Mouse (Mus musculus): Measurements from ENCODE around the gene Vmac. TPM values are rescaled to one million over a fixed set of nuclear protein-coding genes. Genes with fewer than 3 reads are reported as not detected.

The Vmac gene
- polyA plus RNA-seq, 1 experiment from 2014 or later, result 18.2 TPM

DNA sequence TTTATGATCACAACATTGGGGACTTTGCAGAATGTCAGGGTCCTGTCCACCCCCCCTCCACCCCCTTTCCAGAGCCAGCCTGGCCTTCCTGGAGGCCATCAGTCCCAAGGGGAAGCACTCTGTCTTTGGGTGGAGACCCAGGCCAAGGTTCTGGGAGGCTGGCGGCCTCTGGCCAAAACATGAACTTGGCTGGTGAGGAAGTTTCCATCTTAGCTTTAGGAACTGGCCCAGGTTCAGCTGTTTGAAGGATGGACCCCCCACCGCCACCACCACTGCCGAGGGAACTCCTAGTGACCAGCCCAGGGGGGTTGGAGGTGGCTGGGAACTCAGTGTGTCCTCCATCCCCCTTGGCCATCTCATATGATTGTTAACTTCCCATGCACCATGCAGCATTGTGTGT, 43.3 kb upstream of the Vmac start:
- WGBS, result 62% methylated on average over 3 of the region's 3 CpGs
- Histone ChIP-seq H3K36me3 (ENCODE audit: control insufficient read depth, insufficient read depth, low read length) (no peaks in the 10 kb centered on the region), H3K27me3 (ENCODE audit: control insufficient read depth, insufficient read depth, low read depth, low read length) (peaks cover 11% of the 10 kb centered on the region), H3K9ac (ENCODE audit: low read length) (no peak overlapping the region), H3K27ac (ENCODE audit: low read length) (no peak overlapping the region), H3K4me3 (ENCODE audit: low read length) (no peak overlapping the region), H3K4me2 (ENCODE audit: low read depth, low read length) (no peak overlapping the region), H3K4me1 (replicated peaks; ENCODE audit: control insufficient read depth, insufficient read depth, low read length) (peaks cover 28% of the 10 kb centered on the region), H3K9me3 (ENCODE audit: control insufficient read depth, low read length) (no peaks in the 10 kb centered on the region)
- ATAC-seq (ENCODE audit: low read depth), result no peak

DNA sequence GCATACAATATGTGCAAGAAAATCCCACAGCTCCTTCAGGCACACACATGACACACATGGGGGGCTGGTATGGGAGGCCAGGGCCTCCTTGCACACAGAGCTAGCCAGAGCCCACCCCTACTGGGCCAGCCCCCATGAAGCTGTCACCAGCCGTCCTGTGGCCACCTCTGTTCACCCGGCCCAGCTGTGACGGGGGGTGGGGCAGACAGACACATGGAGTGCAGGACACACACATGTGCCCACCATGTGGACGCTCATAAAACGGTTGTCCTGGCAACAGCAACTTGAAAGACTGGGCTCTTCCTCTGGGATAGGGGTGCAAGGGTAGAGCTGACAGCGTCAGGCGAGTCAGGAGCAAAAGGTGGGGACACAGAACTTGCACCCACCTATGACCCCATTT, 41.4 kb upstream of the Vmac start:
- Histone ChIP-seq H3K9ac (ENCODE audit: low read length) (no peak overlapping the region), H3K4me3 (ENCODE audit: low read length) (no peak overlapping the region), H3K27me3 (ENCODE audit: control insufficient read depth, insufficient read depth, low read depth, low read length) (peaks cover 27% of the 10 kb centered on the region), H3K27ac (ENCODE audit: low read length) (no peak overlapping the region), H3K36me3 (ENCODE audit: control insufficient read depth, insufficient read depth, low read length) (no peaks in the 10 kb centered on the region), H3K4me1 (replicated peaks; ENCODE audit: control insufficient read depth, insufficient read depth, low read length) (peaks cover 28% of the 10 kb centered on the region), H3K9me3 (ENCODE audit: control insufficient read depth, low read length) (no peaks in the 10 kb centered on the region), H3K4me2 (ENCODE audit: low read depth, low read length) (no peak overlapping the region)
- WGBS, result 42% methylated on average over 7 of the region's 7 CpGs
- ATAC-seq (ENCODE audit: low read depth), result no peak

DNA sequence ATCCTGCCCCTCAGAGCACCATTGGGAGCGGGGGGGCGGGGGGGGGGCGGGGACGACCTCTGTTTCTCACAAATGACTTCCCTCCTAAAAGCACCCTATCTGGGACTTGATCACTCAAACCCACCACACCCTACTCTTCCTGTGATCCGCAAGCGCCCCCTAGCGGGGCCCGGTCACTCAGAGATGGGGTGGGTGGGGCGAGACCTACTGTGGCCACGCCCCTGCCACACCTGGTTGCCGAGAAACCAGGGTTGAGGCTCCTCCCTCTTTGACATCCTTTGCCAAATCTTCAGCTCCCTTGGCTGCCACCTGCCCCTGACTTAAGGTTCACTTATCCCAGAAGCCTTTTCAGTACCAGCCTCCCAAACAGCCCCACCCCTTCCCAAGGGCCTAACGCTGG, 40.3 kb upstream of the Vmac start:
- H3K9me3 ChIP-seq (ENCODE audit: control insufficient read depth, low read length), result no peaks in the 10 kb centered on the region
- no peak overlapping the region for H3K9ac ChIP-seq (ENCODE audit: low read length)
- H3K36me3 ChIP-seq (ENCODE audit: control insufficient read depth, insufficient read depth, low read length), result no peaks in the 10 kb centered on the region
- H3K4me1 ChIP-seq (replicated peaks; ENCODE audit: control insufficient read depth, insufficient read depth, low read length), result peaks cover 37% of the 10 kb centered on the region
- ATAC-seq (ENCODE audit: low read depth), result peak; percentile 15; the same call in 1 of the 2 replicates
- H3K4me2 ChIP-seq (ENCODE audit: low read depth, low read length), result peak overlapping the region; percentile 99
- peaks cover 38% of the 10 kb centered on the region for H3K27me3 ChIP-seq (ENCODE audit: control insufficient read depth, insufficient read depth, low read depth, low read length)
- WGBS, result 8% methylated on average over 12 of the region's 12 CpGs
- H3K4me3 ChIP-seq (ENCODE audit: low read length), result no peak overlapping the region
- H3K27ac ChIP-seq (ENCODE audit: low read length), result no peak overlapping the region

DNA sequence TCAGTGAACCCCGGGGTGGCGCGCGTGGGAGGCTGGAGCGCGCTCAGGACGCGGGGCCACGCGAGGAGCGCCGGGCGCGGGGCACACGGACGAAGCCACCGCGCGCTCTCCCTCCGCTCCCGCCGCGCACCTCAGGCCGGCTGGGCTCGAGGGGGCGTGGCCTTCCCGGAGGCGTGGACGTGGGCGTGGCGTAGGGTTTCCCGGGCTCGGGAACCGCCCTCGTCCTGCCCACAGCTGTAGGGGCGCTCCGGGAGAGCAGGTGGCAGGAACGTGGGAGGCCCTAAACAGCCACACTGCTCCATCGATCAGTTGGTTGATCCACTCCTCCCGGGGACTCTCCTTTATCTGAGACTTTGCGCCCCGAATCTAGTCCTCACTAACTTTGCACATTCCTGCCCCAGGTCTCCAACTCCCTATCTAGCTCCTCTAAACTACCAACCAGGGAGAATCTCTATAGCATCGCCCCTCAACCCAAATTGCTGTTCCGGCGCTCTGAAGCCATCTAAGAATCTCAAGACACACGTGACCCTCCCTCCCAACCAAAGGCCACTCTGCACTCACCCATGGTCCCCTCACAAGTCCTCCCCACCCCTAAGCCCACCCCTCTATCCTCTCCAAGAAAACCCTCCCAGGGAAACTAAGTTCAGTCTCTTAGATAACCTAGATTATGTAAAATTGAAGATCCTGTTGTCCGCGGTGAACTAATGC, 39.7 kb upstream of the Vmac start, which contains the start of gene Nrtn:
Gene Nrtn, minus strand, starts transcription at position 115 of the 708 bp plus-strand sequence.
- H3K4me2 ChIP-seq (ENCODE audit: low read depth, low read length), result peak within 1 kb of the TSS; percentile 99
- no peaks in the 10 kb centered on the region for H3K36me3 ChIP-seq (ENCODE audit: control insufficient read depth, insufficient read depth, low read length)
- ATAC-seq (ENCODE audit: low read depth), result peak; percentile 76
- H3K4me1 ChIP-seq (replicated peaks; ENCODE audit: control insufficient read depth, insufficient read depth, low read length), result peaks cover 34% of the 10 kb centered on the region
- H3K27ac ChIP-seq (ENCODE audit: low read length), result no peak within 1 kb of the TSS
- H3K9me3 ChIP-seq (ENCODE audit: control insufficient read depth, low read length), result no peaks in the 10 kb centered on the region
- peaks cover 44% of the 10 kb centered on the region for H3K27me3 ChIP-seq (ENCODE audit: control insufficient read depth, insufficient read depth, low read depth, low read length)
- peak within 1 kb of the TSS; percentile 72 for H3K9ac ChIP-seq (ENCODE audit: low read length)
- peak within 1 kb of the TSS; percentile 59 for H3K4me3 ChIP-seq (ENCODE audit: low read length)
- under 1% methylated on average over 33 of the region's 48 CpGs for WGBS

DNA sequence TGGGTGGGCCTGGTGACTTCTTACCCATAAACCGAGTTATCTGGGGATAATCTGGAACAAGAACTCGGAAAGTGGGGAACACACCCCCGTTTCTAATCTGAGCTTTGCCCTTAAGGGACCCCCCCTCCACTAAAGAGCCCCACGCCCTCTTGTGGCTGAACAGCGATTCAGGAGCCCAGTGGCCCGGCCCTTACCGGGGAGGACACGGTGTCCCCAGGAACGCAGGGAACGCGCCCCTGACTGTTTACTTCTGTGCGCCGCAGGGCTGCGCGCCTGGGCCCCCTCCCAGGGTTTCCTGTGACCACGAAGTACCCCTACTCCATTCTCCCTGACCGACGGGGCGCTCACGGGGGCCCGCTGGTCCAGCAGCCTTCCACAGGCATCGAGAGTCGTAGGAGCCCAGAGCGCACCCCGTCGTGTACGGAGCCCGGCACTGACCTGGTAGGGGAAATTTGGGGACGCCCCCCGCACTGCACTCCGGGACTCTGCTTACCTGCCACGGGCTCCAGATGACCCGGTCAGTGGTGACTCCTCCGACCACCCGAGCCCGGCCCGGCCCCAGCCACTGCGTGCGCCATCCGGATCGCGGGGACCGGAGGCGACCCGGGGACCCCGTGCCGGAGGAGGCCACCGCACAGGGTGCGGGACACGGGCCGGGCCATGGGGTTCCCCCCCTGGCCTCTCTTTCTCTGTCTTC, 39.0 kb upstream of the Vmac start:
- H3K4me3 ChIP-seq (ENCODE audit: low read length), result peak overlapping the region; percentile 59
- 1% methylated on average over 50 of the region's 51 CpGs for WGBS
- H3K4me1 ChIP-seq (replicated peaks; ENCODE audit: control insufficient read depth, insufficient read depth, low read length), result peaks cover 29% of the 10 kb centered on the region
- peaks cover 50% of the 10 kb centered on the region for H3K27me3 ChIP-seq (ENCODE audit: control insufficient read depth, insufficient read depth, low read depth, low read length)
- H3K9ac ChIP-seq (ENCODE audit: low read length), result peak overlapping the region; percentile 72
- peak overlapping the region; percentile 99 for H3K4me2 ChIP-seq (ENCODE audit: low read depth, low read length)
- H3K9me3 ChIP-seq (ENCODE audit: control insufficient read depth, low read length), result no peaks in the 10 kb centered on the region
- H3K27ac ChIP-seq (ENCODE audit: low read length), result no peak overlapping the region
- peak; percentile 4 for ATAC-seq (ENCODE audit: low read depth)
- no peaks in the 10 kb centered on the region for H3K36me3 ChIP-seq (ENCODE audit: control insufficient read depth, insufficient read depth, low read length)

DNA sequence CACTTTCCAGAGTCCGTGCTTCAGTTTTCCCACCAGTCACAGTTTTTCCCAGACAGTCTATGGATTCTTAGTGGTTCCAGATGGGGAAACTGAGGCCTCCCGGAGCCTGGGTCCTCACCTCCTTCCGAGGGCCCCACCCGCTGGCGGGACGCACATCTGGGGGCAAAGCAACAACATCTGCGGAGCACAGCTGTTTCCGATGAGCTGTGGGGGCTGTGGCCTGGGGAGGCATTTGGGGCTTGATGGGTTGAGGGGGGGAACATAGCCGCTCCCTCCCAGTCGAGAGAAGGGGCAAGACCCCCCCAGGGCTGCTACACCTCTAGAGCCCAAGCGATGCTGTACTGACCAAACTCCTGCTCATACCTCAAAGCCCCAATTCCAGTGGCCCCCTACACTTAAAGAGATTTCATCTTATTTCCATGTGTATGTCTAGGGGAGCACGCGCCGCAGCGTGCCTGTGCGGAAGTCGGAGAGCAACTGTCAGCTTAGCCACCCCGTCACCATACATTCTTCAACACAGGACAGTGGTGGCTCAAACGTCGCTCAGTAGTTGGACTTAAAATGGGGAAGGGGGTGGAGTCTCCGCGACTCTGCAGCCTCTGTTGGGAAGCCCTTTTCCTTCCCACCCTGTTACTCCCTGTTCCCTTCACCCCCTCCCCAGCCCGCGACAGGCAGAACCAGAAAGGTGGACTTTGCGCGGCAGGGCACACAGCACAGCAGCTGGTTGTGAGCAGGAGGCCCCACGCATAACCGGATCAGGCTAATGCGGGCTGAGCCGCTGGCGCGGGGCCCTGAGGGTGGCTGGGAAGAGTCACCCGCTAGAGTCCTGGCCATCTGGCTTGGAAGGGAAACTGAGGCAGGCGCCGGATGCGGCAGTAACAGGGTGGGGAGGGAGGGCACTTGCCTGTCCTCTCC, 36.7 kb upstream of the Vmac start:
- H3K4me1 ChIP-seq (replicated peaks; ENCODE audit: control insufficient read depth, insufficient read depth, low read length), result peaks cover 24% of the 10 kb centered on the region
- no peak for ATAC-seq (ENCODE audit: low read depth)
- H3K9ac ChIP-seq (ENCODE audit: low read length), result peak overlapping the region; percentile 20
- H3K36me3 ChIP-seq (ENCODE audit: control insufficient read depth, insufficient read depth, low read length), result no peaks in the 10 kb centered on the region
- peaks cover 56% of the 10 kb centered on the region for H3K27me3 ChIP-seq (ENCODE audit: control insufficient read depth, insufficient read depth, low read depth, low read length)
- no peaks in the 10 kb centered on the region for H3K9me3 ChIP-seq (ENCODE audit: control insufficient read depth, low read length)
- no peak overlapping the region for H3K27ac ChIP-seq (ENCODE audit: low read length)
- WGBS, result 10% methylated on average over 36 of the region's 36 CpGs
- H3K4me2 ChIP-seq (ENCODE audit: low read depth, low read length), result peak overlapping the region; percentile 44
- H3K4me3 ChIP-seq (ENCODE audit: low read length), result peak overlapping the region; percentile 22

DNA sequence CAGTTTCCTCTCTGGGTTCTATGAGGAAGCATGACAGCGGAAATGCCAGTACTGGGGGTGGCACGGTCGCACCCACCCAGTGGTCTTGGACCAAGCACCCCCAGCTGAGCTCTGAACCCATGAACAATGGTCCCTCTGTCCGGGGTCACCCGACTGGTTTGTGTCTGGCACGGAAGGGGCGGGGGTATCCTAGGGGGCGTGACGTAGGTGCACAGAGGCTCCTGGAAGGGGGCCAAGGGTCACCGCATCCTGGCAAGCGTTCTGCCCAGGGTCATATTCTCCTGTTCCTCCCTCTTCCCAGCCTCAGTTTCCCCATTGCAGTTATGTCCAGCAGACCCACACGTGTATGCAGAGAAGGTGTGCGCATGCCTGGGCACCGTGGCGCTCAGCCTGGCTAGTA, 35.6 kb upstream of the Vmac start:
- ATAC-seq (ENCODE audit: low read depth), result no peak
- Histone ChIP-seq H3K4me1 (replicated peaks; ENCODE audit: control insufficient read depth, insufficient read depth, low read length) (peaks cover 24% of the 10 kb centered on the region), H3K27ac (ENCODE audit: low read length) (no peak overlapping the region), H3K9me3 (ENCODE audit: control insufficient read depth, low read length) (no peaks in the 10 kb centered on the region), H3K36me3 (ENCODE audit: control insufficient read depth, insufficient read depth, low read length) (no peaks in the 10 kb centered on the region), H3K4me3 (ENCODE audit: low read length) (no peak overlapping the region), H3K9ac (ENCODE audit: low read length) (no peak overlapping the region), H3K4me2 (ENCODE audit: low read depth, low read length) (no peak overlapping the region), H3K27me3 (ENCODE audit: control insufficient read depth, insufficient read depth, low read depth, low read length) (peaks cover 56% of the 10 kb centered on the region)
- 21% methylated on average over 15 of the region's 15 CpGs for WGBS

DNA sequence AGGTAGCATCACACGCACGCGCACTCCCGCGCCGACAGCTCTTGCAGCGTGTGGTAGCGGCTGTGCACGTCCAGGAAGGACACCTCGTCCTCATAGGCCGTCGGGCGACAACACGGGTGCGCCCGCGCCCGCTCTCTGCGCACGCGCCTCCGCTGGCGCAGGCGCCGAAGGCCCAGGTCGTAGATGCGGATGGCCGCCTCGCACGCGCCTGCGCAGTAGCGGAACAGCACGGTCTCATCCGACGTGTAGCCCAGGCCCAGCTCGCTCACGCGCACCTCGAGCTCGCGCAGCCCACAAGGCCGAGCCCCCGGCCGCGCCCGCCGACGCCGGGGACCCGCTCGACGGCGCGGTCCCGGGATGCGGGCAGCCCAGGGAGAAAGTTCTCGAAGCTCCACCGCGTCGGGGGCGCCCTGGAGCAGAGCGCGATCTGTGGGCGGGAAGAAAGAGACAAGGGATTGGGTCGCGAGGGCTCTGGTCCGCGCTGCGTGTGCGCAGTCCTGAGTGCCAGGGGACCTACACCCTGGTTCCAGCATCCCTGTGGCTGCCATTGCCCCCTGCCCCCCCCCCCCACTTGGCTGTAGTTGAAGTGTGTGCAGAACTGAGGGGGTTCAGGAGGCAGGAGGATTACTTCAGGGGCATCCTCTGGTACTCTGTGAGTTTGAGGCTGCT, 33.7 kb upstream of the Vmac start:
- no peaks in the 10 kb centered on the region for H3K9me3 ChIP-seq (ENCODE audit: control insufficient read depth, low read length)
- H3K27ac ChIP-seq (ENCODE audit: low read length), result no peak overlapping the region
- peak overlapping the region; percentile 54 for H3K4me2 ChIP-seq (ENCODE audit: low read depth, low read length)
- H3K4me1 ChIP-seq (replicated peaks; ENCODE audit: control insufficient read depth, insufficient read depth, low read length), result peaks cover 15% of the 10 kb centered on the region
- H3K36me3 ChIP-seq (ENCODE audit: control insufficient read depth, insufficient read depth, low read length), result no peaks in the 10 kb centered on the region
- WGBS, result 22% methylated on average over 71 of the region's 71 CpGs
- peaks cover 46% of the 10 kb centered on the region for H3K27me3 ChIP-seq (ENCODE audit: control insufficient read depth, insufficient read depth, low read depth, low read length)
- H3K4me3 ChIP-seq (ENCODE audit: low read length), result peak overlapping the region; percentile 32
- H3K9ac ChIP-seq (ENCODE audit: low read length), result peak overlapping the region; percentile 54
- peak; percentile 39; the same call in 1 of the 2 replicates for ATAC-seq (ENCODE audit: low read depth)
